Mouse (Mus musculus): ENCODE results near the gene Tpr.

The Tpr gene

GRCm38 (mm10) chr1:150392638-150393487, at the start of gene Tpr, which contains the start of gene Odr4:
TSS of gene Tpr (plus strand) at chr1:150392838.
TSS of gene Odr4 (minus strand) at chr1:150393080.
- peak; percentile 97 for DNase-seq (ENCODE audit: low read depth, low spot score)

- no peak for DNase-seq (ENCODE audit: low read depth, low spot score)
Observed at GRCm38 (mm10) chr1:150360864-150361263, 31.8 kb upstream of the Tpr start.

DNA sequence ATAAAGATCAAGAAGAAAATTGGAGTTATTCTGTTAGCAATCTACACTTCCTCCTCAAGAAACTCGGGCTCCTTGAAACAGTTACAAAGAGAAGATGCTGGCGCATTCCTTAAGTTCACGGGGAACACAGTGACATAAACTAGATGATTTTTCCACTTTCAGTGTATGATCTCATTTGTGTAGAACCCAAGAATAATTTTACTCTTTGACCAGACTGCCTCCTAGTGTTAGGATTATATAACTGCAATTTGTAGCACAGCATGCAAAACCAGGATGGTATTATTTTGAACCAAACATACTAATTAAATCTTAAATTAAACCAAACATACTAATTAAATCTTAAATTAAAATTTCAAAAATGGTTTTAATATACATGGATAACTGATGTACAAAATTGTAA, 19.7 kb upstream of the Tpr start:
- DNase-seq (ENCODE audit: low read depth, low spot score), result peak; percentile 18

DNA sequence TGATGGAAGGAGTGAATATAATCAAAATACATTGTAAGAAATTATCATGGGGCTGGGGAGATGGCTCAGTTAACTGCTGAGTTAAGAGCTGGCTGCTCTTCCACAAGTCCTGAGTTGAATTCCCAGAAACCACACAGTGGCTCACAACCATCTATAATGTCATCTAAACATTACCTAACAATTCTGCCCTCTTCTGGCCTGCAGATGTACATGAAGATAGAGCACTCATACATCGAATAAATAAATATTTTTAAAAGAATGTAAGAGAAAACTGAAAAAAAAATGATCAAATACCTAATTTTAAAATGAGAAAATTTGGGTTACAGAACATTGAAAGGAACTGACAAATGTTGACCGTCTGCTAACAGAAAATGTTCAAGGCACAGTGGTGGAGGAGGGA, 18.4 kb upstream of the Tpr start:
- no peak for DNase-seq (ENCODE audit: low read depth, low spot score)

- no peak for DNase-seq (ENCODE audit: low read depth, low spot score)
Observed at GRCm38 (mm10) chr1:150384138-150384537, 8.5 kb upstream of the Tpr start.

DNA sequence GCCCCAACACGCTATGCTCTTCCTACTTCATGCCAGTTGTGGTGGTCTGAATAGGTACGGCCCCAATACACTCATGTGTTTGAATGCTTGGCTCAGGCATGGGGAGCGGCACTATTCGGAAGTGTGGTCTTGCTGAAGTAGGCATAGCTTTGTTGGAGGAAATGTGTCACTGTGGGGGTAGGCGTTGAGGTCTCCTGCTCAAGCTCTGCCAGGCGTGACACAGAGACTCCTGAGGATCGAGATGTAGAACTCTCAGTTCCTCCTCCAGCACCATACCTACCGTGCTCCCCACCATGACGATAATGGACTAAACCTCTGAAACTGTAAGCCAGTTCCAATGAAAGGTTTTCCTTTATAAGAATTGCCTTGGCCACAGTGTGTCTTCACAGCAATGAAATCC, 5.1 kb upstream of the Tpr start:
- no peak for DNase-seq (ENCODE audit: low read depth, low spot score)

DNA sequence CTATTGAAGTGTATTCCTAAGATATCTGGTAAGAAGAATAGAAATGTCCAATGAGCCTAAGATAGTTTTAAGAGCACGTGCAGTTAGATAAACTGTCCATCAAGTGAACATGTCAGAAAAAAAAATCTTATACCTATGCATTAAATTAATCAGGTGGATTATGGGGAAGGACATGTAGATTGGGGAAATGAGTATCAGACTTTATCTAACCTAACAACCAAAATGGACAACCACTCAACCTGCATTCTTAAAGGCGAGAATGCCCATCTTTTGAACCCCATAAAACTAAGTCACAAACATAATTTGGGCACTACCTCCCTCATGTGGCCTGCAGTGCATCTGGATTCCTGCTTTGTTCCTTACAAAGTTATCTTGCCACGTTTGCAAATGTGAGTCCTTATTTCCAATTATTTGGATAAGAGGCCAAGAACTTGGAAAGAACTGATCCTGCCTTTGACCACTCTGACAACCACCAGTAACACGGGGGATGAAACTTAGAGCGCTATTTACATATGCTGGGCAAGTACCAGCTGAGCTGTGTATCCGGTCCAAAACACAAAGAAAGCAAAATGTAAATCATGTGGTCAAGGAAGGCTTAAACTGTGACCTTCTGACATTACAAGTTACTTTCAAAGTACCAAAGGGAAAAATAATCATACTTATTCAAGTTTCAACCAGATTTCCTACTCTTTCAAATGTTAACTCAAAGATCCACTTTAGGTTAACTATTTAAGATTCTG, 3.1 kb upstream of the Tpr start:
- no peak for DNase-seq (ENCODE audit: low read depth, low spot score)

- DNase-seq (ENCODE audit: low read depth, low spot score), result no peak
Observed at GRCm38 (mm10) chr1:150391931-150392637, 554 bp upstream of the Tpr start.

GRCm38 (mm10) chr1:150393488-150393852, 832 bp downstream of the Tpr start:
- DNase-seq (ENCODE audit: low read depth, low spot score), result no peak

- no peak for DNase-seq (ENCODE audit: low read depth, low spot score)
Observed at GRCm38 (mm10) chr1:150396001-150396400, 3.4 kb downstream of the Tpr start.

- no peak for DNase-seq (ENCODE audit: low read depth, low spot score)
Observed at GRCm38 (mm10) chr1:150403914-150404313, 11.3 kb downstream of the Tpr start.

GRCm38 (mm10) chr1:150404555-150404954, 11.9 kb downstream of the Tpr start:
- no peak for DNase-seq (ENCODE audit: low read depth, low spot score)

- no peak for DNase-seq (ENCODE audit: low read depth, low spot score)
Observed at GRCm38 (mm10) chr1:150407285-150407684, 14.6 kb downstream of the Tpr start.

- DNase-seq (ENCODE audit: low read depth, low spot score), result no peak
Observed at GRCm38 (mm10) chr1:150409996-150410395, 17.4 kb downstream of the Tpr start.

GRCm38 (mm10) chr1:150416006-150416405, 23.4 kb downstream of the Tpr start:
- no peak for DNase-seq (ENCODE audit: low read depth, low spot score)

GRCm38 (mm10) chr1:150418426-150418825, 25.8 kb downstream of the Tpr start:
- DNase-seq (ENCODE audit: low read depth, low spot score), result no peak

DNA sequence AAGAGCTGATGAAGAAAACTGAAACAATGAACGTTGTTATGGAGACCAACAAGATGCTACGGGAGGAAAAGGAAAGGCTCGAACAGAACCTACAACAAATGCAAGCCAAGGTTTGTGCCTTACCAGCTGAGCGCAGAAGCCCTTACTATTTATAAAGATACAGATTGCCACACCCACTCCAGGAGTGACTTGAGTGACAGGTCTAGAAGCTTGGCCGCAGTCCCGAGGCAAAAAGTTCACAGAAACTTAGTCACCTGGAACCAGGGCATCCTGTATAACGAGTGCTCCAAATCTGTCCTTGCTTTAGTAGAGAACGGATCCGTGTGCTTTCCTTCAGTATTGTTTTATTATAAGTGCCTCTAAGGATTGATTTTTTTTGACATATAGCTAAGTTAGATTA, 33.0 kb downstream of the Tpr start:
- no peak for DNase-seq (ENCODE audit: low read depth, low spot score)

- no peak for DNase-seq (ENCODE audit: low read depth, low spot score)
Observed at GRCm38 (mm10) chr1:150426216-150426615, 33.6 kb downstream of the Tpr start.

DNA sequence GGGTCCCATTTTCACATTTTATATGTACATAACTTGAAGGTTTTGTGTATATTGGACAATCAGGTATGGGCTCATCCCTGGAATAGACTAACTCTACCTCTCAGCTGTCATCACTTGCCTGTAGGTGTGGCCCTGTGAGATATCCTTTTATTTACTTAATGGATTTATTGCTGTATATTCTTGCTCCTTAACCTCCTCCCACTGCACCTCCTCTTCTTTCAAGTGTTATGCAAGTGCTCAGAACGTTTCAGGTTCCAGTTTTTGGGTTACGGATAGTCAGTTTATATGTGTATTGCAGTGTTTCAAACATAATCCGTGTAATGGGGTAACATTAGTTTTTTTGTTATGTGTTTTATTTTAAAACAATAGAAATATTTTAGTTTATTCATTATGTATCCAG, 46.0 kb downstream of the Tpr start:
- DNase-seq (ENCODE audit: low read depth, low spot score), result no peak

- DNase-seq (ENCODE audit: low read depth, low spot score), result no peak
Observed at GRCm38 (mm10) chr1:150441731-150442130, 49.1 kb downstream of the Tpr start.

DNA sequence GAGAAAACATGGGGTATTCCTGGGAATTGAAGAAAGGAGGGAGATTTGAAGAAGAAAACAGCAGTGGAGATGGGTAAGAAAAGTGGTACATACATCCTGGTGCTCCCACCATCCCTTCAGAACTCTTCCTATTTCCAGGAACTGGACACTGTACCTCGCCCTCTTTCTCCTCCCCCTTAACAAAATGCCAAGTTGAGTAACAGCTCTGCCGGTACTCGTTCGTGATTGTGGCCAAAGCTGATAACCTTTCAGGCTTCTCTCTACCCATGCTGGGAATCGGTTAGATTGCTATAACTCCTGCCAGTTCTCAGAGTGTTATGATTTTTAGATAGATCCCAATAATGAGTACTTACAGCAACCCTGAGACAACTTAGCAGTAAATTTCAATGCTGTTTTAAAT, 66.3 kb downstream of the Tpr start:
- no peak for DNase-seq (ENCODE audit: low read depth, low spot score)

DNA sequence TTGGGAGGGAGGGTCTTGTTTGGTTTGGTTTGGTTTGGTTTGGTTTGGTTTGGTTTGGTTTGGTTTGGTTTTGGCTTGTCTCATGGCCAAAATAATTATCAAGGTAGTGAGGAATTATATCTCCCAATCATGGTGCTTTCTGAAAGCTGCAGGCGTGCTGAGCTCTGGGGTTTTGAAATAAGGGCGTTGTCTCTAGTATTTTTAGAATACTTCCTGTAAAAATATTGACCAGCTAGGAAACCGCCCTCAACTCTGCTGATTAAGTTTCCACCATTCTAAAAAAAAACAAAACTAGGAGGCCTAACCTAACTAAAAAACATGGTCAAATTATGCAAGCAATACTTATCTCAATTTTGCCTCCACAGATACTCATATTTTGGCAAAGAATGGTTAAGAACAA, 67.0 kb downstream of the Tpr start:
- DNase-seq (ENCODE audit: low read depth, low spot score), result no peak

Data from retina, adult 2 months (tissue).